Mouse (Mus musculus) right cerebral cortex, adult 18-20 months (tissue): ENCODE measurements at regions not wholly inside any gene's neighbourhood (a gene's known extent, or its start where the extent isn't known, plus 50 kb on each side); places are given as distances from the start of the nearest gene placed in this dataset.

Experiments
- DNase-seq: peaks from one replicate; pipeline ENCODE4 v3.0.0; 2022; ENCODE audit warnings: mixed read lengths

DNA sequence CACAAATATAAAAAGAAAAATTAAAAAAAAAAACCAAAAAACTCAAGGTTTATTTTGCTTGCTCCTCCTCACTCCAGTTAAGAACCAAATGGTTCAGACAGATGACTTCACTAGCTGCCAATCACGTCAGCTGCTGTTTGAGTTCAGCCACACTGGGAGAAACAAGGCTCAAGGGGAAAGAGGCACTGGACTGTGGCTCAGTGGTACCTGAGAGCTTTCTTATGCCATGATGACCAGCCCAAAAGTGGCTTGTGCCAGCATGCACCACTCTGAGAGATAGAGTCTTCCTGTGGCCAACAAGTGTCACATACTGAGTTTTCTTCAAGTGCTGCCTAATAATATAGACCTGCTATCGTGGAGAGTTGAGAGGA is 198.0 kb upstream of the Tprg start:
- DNase-seq: no peak

DNA sequence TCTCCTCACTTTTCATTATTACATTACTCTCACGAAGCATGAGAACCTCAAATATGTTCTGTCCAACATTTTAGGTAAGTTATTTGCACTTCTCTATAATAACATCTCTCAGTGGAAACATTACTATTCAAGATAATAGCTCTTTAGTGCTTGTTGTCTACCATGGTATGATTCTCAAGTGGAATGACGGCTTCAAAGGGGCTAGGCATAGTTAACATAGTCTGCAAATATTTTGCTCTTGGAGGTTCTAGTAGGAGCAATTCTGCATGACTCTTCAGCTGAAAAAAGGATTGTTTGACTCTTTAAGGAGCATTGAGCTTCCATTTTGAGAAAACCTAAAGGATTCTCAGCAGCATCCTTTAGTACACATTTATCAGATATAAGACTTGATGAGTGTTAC is 182.5 kb upstream of the Tprg start:
- no peak for DNase-seq

DNA sequence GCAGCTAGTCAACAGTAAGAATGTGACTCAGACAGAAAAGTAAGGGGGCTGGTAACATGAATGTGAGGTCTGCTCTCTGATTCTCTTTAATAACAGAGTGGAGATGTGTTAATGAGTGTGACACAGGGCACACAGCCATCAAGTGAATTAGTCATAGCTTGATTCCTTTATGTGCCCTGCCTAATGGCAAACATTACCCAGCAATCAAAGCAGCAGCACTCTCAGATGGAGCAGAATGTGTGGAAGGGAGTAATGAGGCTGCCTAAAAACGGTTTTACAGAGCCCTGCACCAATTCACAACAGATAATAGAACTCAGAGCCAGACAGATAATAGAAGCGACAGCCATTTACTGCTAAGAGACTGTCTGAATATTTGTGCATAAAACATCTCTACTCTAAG is 182.0 kb upstream of the Tprg start:
- DNase-seq: peak; percentile 11

DNA sequence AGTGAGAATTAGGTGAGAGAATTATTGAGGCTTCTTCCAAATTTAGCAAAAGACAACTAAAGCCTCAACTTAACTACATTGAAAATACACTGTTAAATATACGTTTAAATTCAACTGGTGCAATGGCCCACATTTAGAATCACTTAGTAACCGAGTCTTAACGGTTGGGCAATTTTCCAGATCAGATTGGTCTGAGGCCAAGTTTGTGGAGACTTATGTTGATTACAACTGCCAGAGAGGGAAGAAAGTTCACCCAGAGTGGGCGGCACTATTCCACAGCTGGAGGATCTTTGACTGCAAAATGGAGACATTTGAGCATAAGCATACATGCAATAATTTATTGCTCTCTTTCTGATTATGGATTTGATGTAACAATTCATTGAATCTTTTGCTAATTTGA is 146.5 kb upstream of the Tprg start:
- no peak for DNase-seq

DNA sequence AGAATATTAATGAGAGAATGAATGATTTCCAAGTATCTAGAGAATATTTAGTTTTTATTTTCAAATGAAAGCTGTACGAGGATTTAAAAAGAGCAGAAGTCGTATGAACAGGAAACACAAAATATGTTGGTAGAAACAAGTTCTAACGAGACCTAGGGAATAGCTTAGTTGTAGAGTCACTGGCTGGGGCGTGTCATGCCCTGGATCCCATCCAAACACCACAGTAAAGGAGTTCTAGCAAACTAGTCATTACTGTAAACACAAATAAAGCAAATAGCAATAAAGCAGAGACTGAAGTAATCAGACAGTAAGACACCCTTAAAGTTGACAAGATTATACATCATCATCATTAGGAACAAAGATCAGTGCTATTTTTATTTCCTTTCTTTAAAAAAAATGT is 139.1 kb upstream of the Tprg start:
- no peak for DNase-seq

DNA sequence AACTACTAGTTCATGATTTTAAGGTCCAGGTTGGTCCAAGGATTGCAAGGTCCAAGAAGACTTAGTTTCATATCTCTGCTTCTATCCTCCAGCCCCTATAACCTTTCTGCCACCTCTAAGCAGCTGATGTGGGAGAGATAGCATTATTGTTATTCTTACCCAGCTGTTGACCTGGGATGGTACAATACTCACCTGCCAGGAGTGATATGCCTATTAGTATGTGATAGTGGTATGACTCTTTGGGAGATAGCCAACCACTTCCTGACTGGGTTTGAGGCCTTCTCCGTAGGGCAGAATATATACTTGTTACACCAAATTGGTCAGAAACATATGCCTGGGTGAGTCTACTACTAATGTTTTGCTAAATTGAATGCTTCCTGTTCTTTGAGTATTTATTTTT is 137.4 kb upstream of the Tprg start:
- no peak for DNase-seq

DNA sequence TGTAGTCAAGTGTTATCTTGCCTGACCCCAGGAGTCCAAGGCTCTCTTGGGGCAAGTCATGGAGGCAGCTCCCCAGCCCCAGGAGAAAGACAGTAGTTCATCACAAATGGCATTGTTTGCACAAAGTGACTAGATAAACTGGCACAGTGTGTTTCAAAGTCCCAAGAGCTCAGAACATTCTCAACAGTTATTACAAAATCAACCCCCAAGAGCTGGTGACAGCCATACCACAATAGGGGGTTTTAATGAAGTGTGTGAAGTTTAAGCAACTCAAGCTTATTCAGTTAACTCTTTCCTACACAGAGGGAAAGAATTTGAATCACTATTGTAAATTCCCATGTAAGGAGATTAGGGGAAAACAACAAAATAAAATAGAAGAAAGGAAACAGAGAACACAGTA is 109.7 kb upstream of the Tprg start:
- DNase-seq: no peak

DNA sequence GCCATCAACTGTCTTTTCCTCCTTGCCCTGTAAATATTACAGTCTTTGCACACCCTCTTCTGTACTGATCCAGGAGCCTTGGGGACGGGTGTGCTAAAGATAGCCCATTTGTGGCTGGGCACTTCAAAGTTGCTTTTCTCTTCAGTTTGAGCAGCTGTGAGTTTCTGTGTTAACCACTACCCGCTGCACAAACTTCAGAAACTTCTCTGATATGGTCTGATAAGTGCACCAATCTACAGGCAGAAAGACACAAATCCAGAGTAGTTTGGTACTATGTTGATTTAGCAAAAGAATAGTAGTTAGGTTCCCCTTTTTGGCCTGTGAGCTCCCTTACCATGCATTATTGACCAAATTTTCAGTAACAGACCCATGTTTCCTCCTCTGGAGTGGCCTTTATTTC is 108.6 kb upstream of the Tprg start:
- no peak for DNase-seq

DNA sequence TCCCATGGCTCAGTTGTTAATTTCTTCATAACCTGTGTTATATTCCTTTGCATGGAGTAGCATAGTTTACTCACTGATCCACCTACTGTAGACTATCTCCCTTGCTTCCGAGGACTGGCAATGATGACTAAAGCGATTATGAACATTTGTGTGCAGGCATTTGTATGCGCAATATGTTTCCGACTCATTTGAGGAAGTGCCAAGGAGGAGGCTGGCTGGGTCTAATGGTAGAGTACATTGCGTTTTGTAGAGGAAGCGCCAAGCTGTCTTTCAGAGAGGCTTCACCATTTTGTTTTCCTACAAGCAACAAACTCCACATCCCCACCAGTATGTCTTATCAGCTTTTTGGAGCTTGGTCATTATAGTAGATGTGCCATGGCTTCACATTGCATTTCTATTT is 104.7 kb upstream of the Tprg start:
- peak; percentile 2 for DNase-seq

DNA sequence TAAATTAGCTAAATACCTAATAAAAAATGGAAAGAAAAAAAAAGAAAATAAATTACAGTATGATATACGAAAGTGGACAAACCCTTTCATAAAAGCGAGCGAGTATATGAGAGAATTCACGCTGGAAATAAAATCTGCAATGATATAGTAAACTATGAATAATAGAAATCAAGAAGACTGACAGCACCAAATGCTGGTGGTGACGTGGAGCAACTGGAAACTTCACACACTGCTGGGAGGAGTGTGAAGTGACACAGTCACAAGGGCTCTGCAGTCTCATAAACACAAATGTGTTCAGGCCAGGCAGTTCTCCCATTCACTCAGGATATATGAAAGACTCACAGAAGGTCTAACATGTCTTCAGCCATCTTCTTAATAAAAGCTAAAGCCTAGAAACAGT is 89.5 kb upstream of the Tprg start:
- no peak for DNase-seq

DNA sequence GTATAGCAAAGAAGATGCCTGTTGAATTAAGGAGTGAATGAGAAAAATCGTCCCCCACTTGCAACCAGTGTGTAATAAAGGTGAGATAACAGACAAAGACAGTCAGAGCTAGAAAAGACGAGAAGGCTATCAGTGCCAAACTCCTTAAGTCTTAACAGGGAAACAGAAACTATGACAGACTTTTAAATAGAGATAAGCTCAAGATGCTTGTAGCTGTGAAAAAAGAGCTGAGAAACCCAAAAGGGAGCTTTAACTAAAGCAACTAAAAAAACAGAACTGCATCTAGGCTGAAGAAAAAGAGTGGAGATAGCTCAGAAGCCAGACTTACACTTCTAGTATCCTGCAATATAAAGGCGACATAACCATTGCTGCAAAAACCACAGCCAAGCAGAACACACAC is 87.8 kb upstream of the Tprg start:
- DNase-seq: no peak

DNA sequence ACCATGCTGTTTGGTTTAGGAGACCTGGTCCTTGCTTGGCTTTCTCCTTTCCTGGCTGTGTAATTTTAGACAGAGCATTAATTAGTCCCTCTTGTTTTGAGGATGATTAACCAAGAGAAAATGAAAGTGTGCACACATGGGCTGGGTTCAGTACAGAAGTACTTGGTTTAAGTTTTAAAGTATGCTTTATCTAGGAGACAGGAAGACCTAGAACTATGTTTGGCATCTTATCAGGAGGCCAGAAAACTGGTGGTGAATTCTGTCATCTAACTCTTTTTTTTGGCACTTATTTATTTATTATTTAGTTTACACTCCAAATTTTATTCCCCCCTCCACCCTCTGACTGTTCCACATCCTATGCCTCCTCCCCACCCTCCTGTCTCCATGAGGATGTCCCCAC is 86.6 kb upstream of the Tprg start:
- no peak for DNase-seq

DNA sequence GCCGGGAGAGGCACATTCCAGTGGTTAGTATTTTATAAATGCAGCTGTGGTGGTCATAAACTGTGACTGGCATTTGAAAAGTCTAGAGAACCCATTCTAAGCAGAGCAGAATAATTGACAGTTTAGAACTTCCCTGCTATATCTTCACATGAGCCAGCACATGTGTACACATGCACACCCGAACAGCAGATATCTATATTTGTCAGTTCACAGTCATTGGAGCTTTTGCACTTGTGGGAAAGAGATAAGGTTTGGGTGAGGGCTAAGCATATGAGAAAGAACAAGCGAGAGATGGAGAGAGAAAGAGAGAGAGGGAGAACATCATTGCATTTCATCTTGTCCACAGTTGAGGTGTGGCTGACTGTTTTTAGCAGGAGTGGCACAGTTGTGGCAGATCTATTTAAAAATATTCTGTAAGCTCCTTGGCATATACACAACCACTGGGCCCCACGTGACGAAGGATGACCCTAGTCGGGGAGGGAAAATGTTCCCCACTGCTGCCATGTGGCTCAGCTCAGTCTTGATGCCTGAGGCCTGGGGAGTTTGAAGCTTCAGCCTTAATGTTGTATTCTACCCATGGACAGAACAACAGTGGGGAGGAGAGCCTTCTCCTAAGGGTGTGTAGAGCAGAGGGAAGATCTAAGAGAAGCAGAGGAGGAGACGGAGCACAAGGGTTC is 85.4 kb upstream of the Tprg start:
- no peak for DNase-seq

DNA sequence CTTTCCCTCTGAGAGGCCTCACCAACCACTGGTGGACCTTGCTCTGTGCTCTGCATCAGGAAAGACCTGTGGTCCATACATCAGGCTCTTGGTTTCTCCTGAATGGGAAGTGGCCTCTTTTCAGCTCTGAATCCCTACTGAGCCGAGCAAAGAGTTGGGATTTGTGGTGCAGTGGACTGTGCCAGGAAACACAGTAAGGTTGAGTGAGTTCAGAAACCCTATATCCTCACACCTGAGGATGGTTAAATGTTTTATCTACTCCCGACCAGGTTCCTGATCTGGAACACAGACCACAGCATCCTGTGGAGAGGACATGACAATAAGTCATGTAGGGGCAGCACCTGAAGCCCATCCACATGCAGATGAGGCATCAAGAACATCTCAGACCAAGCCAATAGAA is 73.4 kb upstream of the Tprg start:
- no peak for DNase-seq

DNA sequence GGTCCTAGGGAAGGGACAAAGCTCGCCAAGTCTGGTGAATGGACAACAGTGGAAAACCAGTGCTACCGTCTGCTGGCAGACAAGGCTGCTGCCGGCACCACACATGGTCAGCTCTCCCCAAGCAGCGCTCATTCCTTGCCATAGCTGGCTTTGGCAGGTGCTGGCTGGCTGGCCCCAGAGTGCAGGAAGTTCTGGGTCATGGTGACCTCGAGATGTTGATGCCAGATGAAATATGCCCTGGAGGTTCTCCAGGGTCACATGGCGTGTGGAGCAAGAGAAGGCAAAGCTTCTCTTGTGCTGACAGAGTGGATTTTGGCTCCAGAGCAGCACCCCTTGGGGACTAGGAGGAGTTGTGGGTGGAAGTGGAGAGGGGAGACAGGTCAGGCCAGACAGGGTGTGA is 66.1 kb upstream of the Tprg start:
- DNase-seq: no peak

DNA sequence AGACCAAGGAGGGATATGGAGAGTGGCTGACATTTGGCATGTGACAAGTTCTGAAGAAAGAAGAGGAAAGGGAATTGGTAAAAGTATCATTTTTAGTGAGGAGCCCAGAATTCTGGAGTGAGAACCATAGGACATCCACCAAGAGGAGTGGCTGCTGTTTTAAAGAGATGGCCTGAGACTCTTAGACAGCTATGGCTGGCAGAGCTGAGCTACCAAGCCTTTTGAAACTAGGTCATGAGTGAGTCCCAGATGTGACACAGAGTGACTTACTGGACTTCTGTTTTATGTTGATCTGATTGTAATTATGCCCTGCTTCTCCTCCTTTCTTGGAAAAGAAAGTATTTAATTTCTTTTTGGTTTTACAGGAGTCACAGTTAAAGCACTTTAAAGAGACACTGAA is 61.8 kb upstream of the Tprg start:
- no peak for DNase-seq
